ENCODE assay signal across 21 mouse cellular contexts in the genomic region with DNA sequence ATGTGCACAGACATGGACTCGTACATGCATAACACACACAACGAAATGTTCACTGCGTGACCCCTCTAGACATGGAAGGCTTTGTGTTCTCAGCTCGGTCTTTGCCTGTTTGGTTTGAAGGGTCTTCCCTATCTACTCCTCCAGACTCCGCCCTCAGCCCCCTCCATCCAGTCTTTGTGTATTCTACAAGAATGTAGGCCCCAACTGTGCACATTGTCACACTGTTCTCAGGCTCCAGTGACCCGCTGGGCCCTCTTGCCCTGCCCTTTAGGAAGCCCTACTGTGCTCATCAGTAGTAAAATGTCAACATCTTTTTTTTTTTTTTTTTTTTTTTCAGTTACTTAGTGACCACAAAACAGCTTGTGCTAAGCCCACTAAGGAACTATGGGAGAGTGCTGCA.
DNase-seq lines count a peak whose midpoint lies in the region; ATAC-seq and TF ChIP-seq lines count a peak whose summit lies in the region.
"Had no signal": no experiment of that assay in that cellular context is flagged by ENCODE, and none has a peak within 500 bp of the region (broad histone marks: within the 10 kb centered on the region; RNA-seq: fewer than 3 reads in every experiment).

No protein-coding gene starts in this region.

- 37% methylated on average over 6 of the region's 6 CpGs for WGBS in forebrain, embryonic 11.5 days
- 42% methylated on average over 6 of the region's 6 CpGs for WGBS in forebrain, embryonic 16.5 days
- WGBS in hindbrain, embryonic 15.5 days, result 21% methylated on average over 6 of the region's 6 CpGs
- 28% methylated on average over 6 of the region's 6 CpGs for WGBS in hindbrain, postnatal 0 days
- WGBS in forebrain, embryonic 15.5 days, result 42% methylated on average over 6 of the region's 6 CpGs
- WGBS in kidney, adult 2 months, result 91% methylated on average over 6 of the region's 6 CpGs

- no peaks in the 10 kb centered on the region for H3K27me3 ChIP-seq in forebrain, embryonic 11.5 days (ENCODE audit: control insufficient read depth, insufficient read depth, low read length)
- no peaks in the 10 kb centered on the region for H3K27me3 ChIP-seq in forebrain, embryonic 16.5 days (replicated peaks; ENCODE audit: control insufficient read depth, insufficient read depth, low read length)
- no peaks in the 10 kb centered on the region for H3K27me3 ChIP-seq in hindbrain, embryonic 15.5 days
- H3K27me3 ChIP-seq in hindbrain, postnatal 0 days (ENCODE audit: insufficient read depth, low read length), result no peaks in the 10 kb centered on the region
- no peaks in the 10 kb centered on the region for H3K27me3 ChIP-seq in forebrain, embryonic 15.5 days
- H3K27me3 ChIP-seq in kidney, adult 2 months (replicated peaks; ENCODE audit: control insufficient read depth, insufficient read depth, low read length), result no peaks in the 10 kb centered on the region
- H3K27me3 ChIP-seq: embryonic facial prominence, embryonic 12.5 days; intestine, embryonic 15.5 days; liver, embryonic 13.5 days had no signal

- H3K4me1 ChIP-seq in forebrain, embryonic 11.5 days (replicated peaks; ENCODE audit: control insufficient read depth, insufficient read depth, low read length), result peaks cover 22% of the 10 kb centered on the region; the same call in 1 of the 2 replicates
- peaks cover 38% of the 10 kb centered on the region for H3K4me1 ChIP-seq in forebrain, embryonic 16.5 days (replicated peaks; ENCODE audit: control insufficient read depth, insufficient read depth, low read length)
- peaks cover 33% of the 10 kb centered on the region for H3K4me1 ChIP-seq in hindbrain, embryonic 15.5 days (replicated peaks)
- peaks cover 26% of the 10 kb centered on the region for H3K4me1 ChIP-seq in hindbrain, postnatal 0 days (ENCODE audit: insufficient read depth, low read length)
- peaks cover 43% of the 10 kb centered on the region for H3K4me1 ChIP-seq in forebrain, embryonic 15.5 days
- H3K4me1 ChIP-seq in kidney, adult 2 months (ENCODE audit: control insufficient read depth, insufficient read depth, low read length), result no peaks in the 10 kb centered on the region
- H3K4me1 ChIP-seq: liver, embryonic 13.5 days had no signal

- no peak overlapping the region for H3K9ac ChIP-seq in forebrain, embryonic 11.5 days (ENCODE audit: low read length)
- no peak overlapping the region for H3K9ac ChIP-seq in forebrain, embryonic 16.5 days (replicated peaks; ENCODE audit: low read depth, low read length)
- H3K9ac ChIP-seq in hindbrain, embryonic 15.5 days, result no peak overlapping the region
- H3K9ac ChIP-seq in hindbrain, postnatal 0 days (replicated peaks; ENCODE audit: low read length), result no peak overlapping the region
- H3K9ac ChIP-seq in forebrain, embryonic 15.5 days (replicated peaks), result no peak overlapping the region
- H3K9ac ChIP-seq: embryonic facial prominence, embryonic 12.5 days; intestine, embryonic 15.5 days; liver, embryonic 13.5 days; lung, embryonic 14.5 days had no signal

- no peak overlapping the region for H3K4me3 ChIP-seq in forebrain, embryonic 11.5 days (ENCODE audit: low read depth, low read length)
- no peak overlapping the region for H3K4me3 ChIP-seq in forebrain, embryonic 16.5 days (replicated peaks; ENCODE audit: low read length)
- no peak overlapping the region for H3K4me3 ChIP-seq in hindbrain, embryonic 15.5 days
- H3K4me3 ChIP-seq in hindbrain, postnatal 0 days (ENCODE audit: low read length), result no peak overlapping the region
- H3K4me3 ChIP-seq in forebrain, embryonic 15.5 days, result no peak overlapping the region
- no peak overlapping the region for H3K4me3 ChIP-seq in kidney, adult 2 months (ENCODE audit: insufficient read depth, low read depth, low read length)
- H3K4me3 ChIP-seq: embryonic facial prominence, embryonic 12.5 days; gastrocnemius, adult 2 months; heart, embryonic 10.5 days; intestine, embryonic 15.5 days; liver, embryonic 13.5 days had no signal

- H3K9me3 ChIP-seq in forebrain, embryonic 11.5 days (ENCODE audit: control insufficient read depth, low read length), result no peaks in the 10 kb centered on the region
- H3K9me3 ChIP-seq in forebrain, embryonic 16.5 days (ENCODE audit: control insufficient read depth, low read length), result no peaks in the 10 kb centered on the region
- H3K9me3 ChIP-seq in hindbrain, embryonic 15.5 days, result no peaks in the 10 kb centered on the region
- H3K9me3 ChIP-seq in hindbrain, postnatal 0 days (ENCODE audit: low read length), result no peaks in the 10 kb centered on the region
- H3K9me3 ChIP-seq in forebrain, embryonic 15.5 days, result no peaks in the 10 kb centered on the region
- H3K9me3 ChIP-seq: embryonic facial prominence, embryonic 12.5 days; heart, embryonic 10.5 days; intestine, embryonic 15.5 days; liver, embryonic 13.5 days had no signal

- no peak for DNase-seq in forebrain, embryonic 11.5 days (ENCODE audit: low spot score)
- no peak for DNase-seq in hindbrain, postnatal 0 days (ENCODE audit: low spot score)
- DNase-seq in R1 (ENCODE audit: low read depth, low spot score), result peak; percentile 67
- no peak for DNase-seq in layer of hippocampus, adult 9-10 months (ENCODE audit: low spot score)
- DNase-seq in kidney, adult 2 months, result no peak
- DNase-seq: adrenal gland, postnatal 10 days; gastrocnemius, adult 2 months; heart, postnatal 4 days; kidney, adult 9 months; kidney, postnatal 25 days; layer of hippocampus, adult 9-11 months; liver, embryonic 13.5 days; right cerebral cortex, postnatal 25 days; spleen, adult 18-20 months had no signal

- ATAC-seq in forebrain, embryonic 11.5 days (replicated peaks; ENCODE audit: low FRiP score), result peak; percentile 63
- ATAC-seq in forebrain, embryonic 16.5 days, result no peak
- 0 out of 2 replicates have a peak, but pooled peaks have one; percentile 19 for ATAC-seq in hindbrain, embryonic 15.5 days (ENCODE audit: low FRiP score, low read depth)
- no peak for ATAC-seq in hindbrain, postnatal 0 days
- ATAC-seq in forebrain, embryonic 15.5 days (replicated peaks), result no peak
- ATAC-seq: intestine, embryonic 15.5 days had no signal

- no peak for TF ChIP-seq POLR2A in kidney, adult 2 months (IDR thresholded peaks at IDR 0.05; ENCODE audit: low read depth, low read length)

- TF ChIP-seq CTCF in hindbrain, postnatal 0 days (IDR thresholded peaks at IDR 0.05; ENCODE audit: low read depth), result no peak
- TF ChIP-seq CTCF in kidney, adult 2 months (conservative IDR thresholded peaks at IDR 0.05; ENCODE audit: insufficient read depth, insufficient read length, low read depth, low read length), result no peak

- no peak overlapping the region for H3K4me2 ChIP-seq in forebrain, embryonic 11.5 days (ENCODE audit: low read depth, low read length, severe bottlenecking)
- no peak overlapping the region for H3K4me2 ChIP-seq in forebrain, embryonic 16.5 days (ENCODE audit: low read length)
- H3K4me2 ChIP-seq in hindbrain, embryonic 15.5 days, result no peak overlapping the region
- H3K4me2 ChIP-seq in hindbrain, postnatal 0 days (ENCODE audit: low read depth, low read length), result no peak overlapping the region
- no peak overlapping the region for H3K4me2 ChIP-seq in forebrain, embryonic 15.5 days (replicated peaks)
- H3K4me2 ChIP-seq: embryonic facial prominence, embryonic 12.5 days; intestine, embryonic 15.5 days; liver, embryonic 13.5 days; lung, embryonic 14.5 days had no signal

- H3K36me3 ChIP-seq in forebrain, embryonic 11.5 days (ENCODE audit: control insufficient read depth, insufficient read depth, low read length), result no peaks in the 10 kb centered on the region
- H3K36me3 ChIP-seq in forebrain, embryonic 16.5 days (ENCODE audit: control insufficient read depth, insufficient read depth), result no peaks in the 10 kb centered on the region
- H3K36me3 ChIP-seq in hindbrain, embryonic 15.5 days, result no peaks in the 10 kb centered on the region
- no peaks in the 10 kb centered on the region for H3K36me3 ChIP-seq in hindbrain, postnatal 0 days (ENCODE audit: insufficient read depth, low read length)
- no peaks in the 10 kb centered on the region for H3K36me3 ChIP-seq in forebrain, embryonic 15.5 days
- H3K36me3 ChIP-seq in kidney, adult 2 months (ENCODE audit: control insufficient read depth, insufficient read depth, low read length), result no peaks in the 10 kb centered on the region
- H3K36me3 ChIP-seq: embryonic facial prominence, embryonic 12.5 days; heart, embryonic 10.5 days; intestine, embryonic 15.5 days; liver, embryonic 13.5 days had no signal

- H3K27ac ChIP-seq in forebrain, embryonic 11.5 days (ENCODE audit: low read depth, low read length), result no peak overlapping the region
- no peak overlapping the region for H3K27ac ChIP-seq in forebrain, embryonic 16.5 days (ENCODE audit: low read length)
- no peak overlapping the region for H3K27ac ChIP-seq in hindbrain, embryonic 15.5 days (replicated peaks)
- no peak overlapping the region for H3K27ac ChIP-seq in hindbrain, postnatal 0 days
- H3K27ac ChIP-seq in forebrain, embryonic 15.5 days (replicated peaks), result peak overlapping the region; percentile 86; the same call in 1 of the 2 replicates
- H3K27ac ChIP-seq in kidney, adult 2 months (ENCODE audit: insufficient read depth, low read depth, low read length), result no peak overlapping the region
- H3K27ac ChIP-seq: embryonic facial prominence, embryonic 12.5 days; gastrocnemius, adult 2 months; heart, embryonic 10.5 days; liver, embryonic 13.5 days had no signal

Comparison
In these comparisons a context has a peak if more than half of its experiments do, and no peak if none do; other contexts are left out.
1. ATAC-seq: peak in forebrain, embryonic 11.5 days (single experiment) and hindbrain, embryonic 15.5 days (single experiment); none in forebrain, embryonic 16.5 days (single experiment), hindbrain, postnatal 0 days (single experiment) and forebrain, embryonic 15.5 days (single experiment).